Mouse (Mus musculus): ENCODE results near the gene Lrfn4.

The Lrfn4 gene

DNA sequence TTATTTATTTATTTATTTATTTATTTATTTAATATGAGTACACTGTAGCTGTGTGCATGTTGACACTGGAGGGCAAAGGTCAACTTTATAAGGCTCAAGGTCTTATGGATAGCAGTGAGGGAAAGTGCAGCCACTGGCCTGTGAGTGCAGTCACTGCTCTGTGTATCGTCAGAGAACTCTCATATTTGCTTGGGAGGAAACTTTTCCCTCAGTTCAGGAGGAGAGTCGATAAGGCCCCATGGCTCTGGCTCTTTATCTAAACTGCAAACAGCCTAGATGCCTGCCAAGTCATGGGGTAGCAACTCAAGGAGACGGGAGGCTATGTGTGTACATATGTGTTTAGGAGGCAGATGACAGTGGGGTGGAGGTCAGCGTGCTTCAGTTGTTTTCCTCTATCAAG is 46.6 kb downstream of the Lrfn4 start:
- no peak for DNase-seq (ENCODE audit: low spot score)

DNA sequence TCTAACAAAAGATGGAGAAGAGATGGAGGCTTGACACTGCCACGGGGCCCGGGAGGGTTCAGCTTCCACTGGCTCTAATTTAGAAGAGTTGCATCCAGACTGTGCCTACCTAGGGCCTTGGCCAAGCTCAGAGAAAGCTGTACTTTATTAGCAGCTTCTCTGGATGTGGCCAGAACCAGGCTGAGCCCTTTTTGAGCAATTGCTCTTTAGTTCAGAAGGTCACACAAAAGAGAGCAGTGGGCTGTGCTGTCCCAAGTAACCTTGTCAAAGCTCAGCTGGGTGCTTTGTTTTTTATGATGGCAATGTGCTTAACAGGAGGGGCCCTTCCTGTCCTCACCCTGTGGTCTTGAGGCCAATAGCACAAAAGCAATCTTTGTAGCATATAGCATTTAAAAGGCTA is 47.8 kb downstream of the Lrfn4 start:
- DNase-seq (ENCODE audit: low spot score): no peak

GRCm38 (mm10) chr19:4566880-4567279 is 48.6 kb downstream of the Lrfn4 start:
- DNase-seq (ENCODE audit: low spot score): no peak

- no peak for DNase-seq (ENCODE audit: low spot score)
Observed at GRCm38 (mm10) chr19:4565678-4566077, 49.8 kb downstream of the Lrfn4 start.

Measured in urinary bladder, postnatal 10 days (tissue).